Comparison of ENCODE assay signal across 9 mouse cellular contexts in genomic region chr3:28111516-28111915, GRCm38 (mm10).
DNase-seq lines count a peak whose midpoint lies in the region; ATAC-seq lines count a peak whose summit lies in the region.
"Had no signal": no experiment of that assay in that cellular context is flagged by ENCODE, and none has a peak within 500 bp of the region (broad histone marks: within the 10 kb centered on the region; RNA-seq: fewer than 3 reads in every experiment).

No protein-coding gene starts in this region.

- DNase-seq in embryonic facial prominence, embryonic 14.5 days (ENCODE audit: low spot score): peak; percentile 27
- no peak for DNase-seq in embryonic facial prominence, embryonic 10.5 days (ENCODE audit: low spot score)
- peak; percentile 47 for DNase-seq in ovary, adult 18-20 months (ENCODE audit: low spot score)
- no peak for DNase-seq in ovary, postnatal 10 days (ENCODE audit: low spot score)
- DNase-seq in heart, postnatal 36 days: peak; percentile 54 to 56
- peak; percentile 69 for DNase-seq in testis, postnatal 10 days (ENCODE audit: low spot score)
- DNase-seq in right cerebral cortex, adult 2 months (ENCODE audit: low spot score in 2 of 2): no peak
- DNase-seq in left cerebral cortex, adult 18-20 months (ENCODE audit: low spot score in 2 of 2): no peak

- intact Hi-C loops in heart, postnatal 36 days (cut with DNase I): no loop called here

- WGBS in embryonic facial prominence, embryonic 14.5 days: 68% methylated on average over 5 of the region's 5 CpGs
- 81% methylated on average over 5 of the region's 5 CpGs for WGBS in embryonic facial prominence, embryonic 10.5 days

- H3K4me3 ChIP-seq in embryonic facial prominence, embryonic 14.5 days (ENCODE audit: low read depth, low read length): no peak overlapping the region
- no peak overlapping the region for H3K4me3 ChIP-seq in embryonic facial prominence, embryonic 10.5 days
- H3K4me3 ChIP-seq: midbrain, embryonic 10.5 days had no signal

- H3K4me1 ChIP-seq in embryonic facial prominence, embryonic 14.5 days (ENCODE audit: control insufficient read depth, insufficient read depth, low read length): peaks cover 3% of the 10 kb centered on the region; the same call in 1 of the 2 replicates
- H3K4me1 ChIP-seq in embryonic facial prominence, embryonic 10.5 days: peaks cover 8% of the 10 kb centered on the region

- no peaks in the 10 kb centered on the region for H3K36me3 ChIP-seq in embryonic facial prominence, embryonic 14.5 days (ENCODE audit: control insufficient read depth, insufficient read depth, low read length)
- no peaks in the 10 kb centered on the region for H3K36me3 ChIP-seq in embryonic facial prominence, embryonic 10.5 days (replicated peaks)
- H3K36me3 ChIP-seq: midbrain, embryonic 10.5 days had no signal

- H3K4me2 ChIP-seq in embryonic facial prominence, embryonic 14.5 days (ENCODE audit: low read depth, low read length): no peak overlapping the region

- H3K9ac ChIP-seq in embryonic facial prominence, embryonic 14.5 days (ENCODE audit: low read depth, low read length): no peak overlapping the region

- no peak overlapping the region for H3K27ac ChIP-seq in embryonic facial prominence, embryonic 14.5 days (replicated peaks; ENCODE audit: low read depth, low read length)
- no peak overlapping the region for H3K27ac ChIP-seq in embryonic facial prominence, embryonic 10.5 days (replicated peaks)
- H3K27ac ChIP-seq: midbrain, embryonic 10.5 days had no signal

- H3K27me3 ChIP-seq in embryonic facial prominence, embryonic 14.5 days (replicated peaks; ENCODE audit: control insufficient read depth, insufficient read depth, low read length): no peaks in the 10 kb centered on the region
- no peaks in the 10 kb centered on the region for H3K27me3 ChIP-seq in embryonic facial prominence, embryonic 10.5 days (replicated peaks; ENCODE audit: low read depth, poor library complexity, severe bottlenecking)

- no peak for ATAC-seq in embryonic facial prominence, embryonic 14.5 days (ENCODE audit: low read depth)

- H3K9me3 ChIP-seq in embryonic facial prominence, embryonic 14.5 days (ENCODE audit: control insufficient read depth, low read length): no peaks in the 10 kb centered on the region
- no peaks in the 10 kb centered on the region for H3K9me3 ChIP-seq in embryonic facial prominence, embryonic 10.5 days
- H3K9me3 ChIP-seq: midbrain, embryonic 10.5 days had no signal

Comparison
In these comparisons a context has a peak if more than half of its experiments do, and no peak if none do; other contexts are left out.
1. DNase-seq: peak in embryonic facial prominence, embryonic 14.5 days (single experiment), ovary, adult 18-20 months (single experiment), heart, postnatal 36 days (2 of 2) and testis, postnatal 10 days (single experiment); none in embryonic facial prominence, embryonic 10.5 days (single experiment), ovary, postnatal 10 days (single experiment), right cerebral cortex, adult 2 months (0 of 2) and left cerebral cortex, adult 18-20 months (0 of 2).